Mouse (Mus musculus) splenic B cell, adult 2 months (primary cell): ENCODE measurements at regions not wholly inside any gene's neighbourhood (a gene's known extent, or its start where the extent isn't known, plus 50 kb on each side); places are given as distances from the start of the nearest gene placed in this dataset.

Experiments
- DNase-seq: peaks from one replicate; pipeline ENCODE4 v3.0.0-alpha.2; 2011; ENCODE audit warnings: low read depth, low spot score
- H3K27me3 ChIP-seq: 2 replicates; pipeline ENCODE4 v1.6.1; 2012; ENCODE audit warnings: mild to moderate bottlenecking, low read length, moderate library complexity, mixed read lengths; ENCODE audit not compliant: control insufficient read depth, poor library complexity, insufficient read depth, severe bottlenecking
- H3K36me3 ChIP-seq: 2 replicates; pipeline ENCODE4 v1.6.1; 2012; ENCODE audit warnings: mild to moderate bottlenecking, low read length, moderate library complexity, mixed read lengths; ENCODE audit not compliant: control insufficient read depth, poor library complexity, insufficient read depth, severe bottlenecking

DNA sequence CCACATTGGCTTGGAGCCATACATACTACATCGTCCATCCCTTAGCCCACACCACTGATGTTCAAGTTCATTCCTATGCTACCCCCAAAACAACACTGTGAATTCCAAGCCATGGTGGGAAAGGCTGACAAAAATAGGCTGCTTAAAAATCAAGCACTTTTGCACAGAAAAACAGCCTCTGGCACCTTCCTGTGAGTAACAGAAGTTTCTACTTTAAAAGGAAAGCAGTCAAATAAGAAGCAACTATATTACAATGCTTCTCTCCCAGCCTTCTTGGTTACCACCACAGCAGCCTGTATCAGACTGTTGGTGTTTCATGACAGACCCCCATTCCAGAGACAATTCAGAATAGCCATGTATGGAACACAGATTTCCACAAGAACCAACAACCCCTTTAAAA lies 890.4 kb upstream of the Gm7489 start:
- Histone ChIP-seq H3K36me3 (no peaks in the 10 kb centered on the region), H3K27me3 (no peaks in the 10 kb centered on the region)
- no peak for DNase-seq

DNA sequence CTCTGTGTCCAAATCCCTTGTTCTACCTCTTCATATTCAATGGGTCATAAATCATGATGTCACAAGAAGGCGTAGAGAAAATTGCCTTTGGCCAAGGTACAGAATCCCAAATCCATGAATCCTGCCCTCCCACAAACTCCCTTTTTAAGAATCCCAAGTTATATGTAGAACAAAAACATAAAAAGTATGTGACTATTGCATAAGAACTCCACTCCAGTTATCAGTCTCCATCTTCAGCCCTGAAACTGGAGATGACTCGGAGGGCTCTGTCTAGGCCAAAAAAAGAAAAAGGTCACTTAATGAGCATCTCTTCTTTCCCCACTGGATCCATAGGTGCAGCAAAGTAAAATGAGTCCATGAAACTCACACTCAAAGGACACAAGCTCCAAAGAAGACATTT lies 885.5 kb upstream of the Gm7489 start:
- Histone ChIP-seq H3K27me3 (no peaks in the 10 kb centered on the region), H3K36me3 (no peaks in the 10 kb centered on the region)
- no peak for DNase-seq

DNA sequence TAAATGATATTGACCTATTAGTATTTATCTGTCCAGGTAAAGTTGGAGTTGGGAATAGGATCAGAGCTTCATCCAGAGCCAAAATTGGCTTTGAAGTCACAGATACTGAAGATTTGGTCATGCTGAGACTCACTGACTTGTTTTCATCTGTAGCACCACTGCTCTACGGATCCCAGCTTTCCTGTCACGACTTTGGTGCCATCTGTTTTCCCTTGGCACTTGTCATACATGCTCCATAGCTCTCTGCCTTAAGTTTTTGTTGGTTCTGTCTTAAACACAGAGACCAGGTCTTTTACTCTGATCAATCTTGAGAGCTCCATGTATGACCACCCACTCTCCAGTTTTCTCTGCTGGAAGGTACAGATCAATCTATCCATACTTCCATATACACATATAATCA lies 884.9 kb upstream of the Gm7489 start:
- H3K27me3 ChIP-seq, result no peaks in the 10 kb centered on the region
- no peaks in the 10 kb centered on the region for H3K36me3 ChIP-seq
- DNase-seq, result no peak

DNA sequence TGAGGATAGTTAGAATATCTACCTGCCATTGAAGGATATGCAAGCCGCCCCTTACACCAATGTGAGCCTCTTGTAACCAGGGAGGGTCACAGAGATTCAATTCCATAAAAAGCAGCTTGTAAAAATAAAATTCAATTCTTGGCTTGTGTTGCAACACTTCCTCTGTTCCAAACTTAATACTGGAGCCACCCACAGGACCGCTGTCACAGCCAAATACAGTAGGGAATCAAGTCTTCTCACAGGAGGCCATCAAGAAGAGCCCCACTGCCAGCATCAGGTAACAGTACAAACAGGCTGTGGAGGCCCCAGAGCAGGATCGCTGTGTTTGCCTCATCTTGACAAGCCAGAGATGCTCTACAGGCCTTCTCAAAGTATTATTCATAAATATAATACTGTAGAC lies 883.3 kb upstream of the Gm7489 start:
- Histone ChIP-seq H3K36me3 (no peaks in the 10 kb centered on the region), H3K27me3 (no peaks in the 10 kb centered on the region)
- DNase-seq, result no peak

DNA sequence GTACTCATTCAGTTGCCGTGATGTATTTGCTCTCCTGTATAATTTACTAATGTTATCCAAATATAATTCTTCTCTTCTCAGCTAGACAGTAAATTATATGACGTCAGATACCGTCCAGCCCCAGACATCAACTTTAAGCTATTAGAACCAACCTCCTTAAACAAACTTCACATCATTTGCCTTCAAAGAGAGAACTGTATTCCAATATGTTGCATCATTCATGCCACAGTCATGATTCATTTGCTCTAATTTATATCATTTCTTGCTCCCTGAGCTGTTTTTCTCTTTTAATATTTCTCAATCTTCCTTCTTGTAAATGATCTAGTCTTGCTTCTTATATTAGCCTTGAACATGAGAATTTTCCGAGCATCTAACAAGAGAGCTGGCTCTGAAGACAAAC lies 882.7 kb upstream of the Gm7489 start:
- DNase-seq, result no peak
- Histone ChIP-seq H3K27me3 (no peaks in the 10 kb centered on the region), H3K36me3 (no peaks in the 10 kb centered on the region)

DNA sequence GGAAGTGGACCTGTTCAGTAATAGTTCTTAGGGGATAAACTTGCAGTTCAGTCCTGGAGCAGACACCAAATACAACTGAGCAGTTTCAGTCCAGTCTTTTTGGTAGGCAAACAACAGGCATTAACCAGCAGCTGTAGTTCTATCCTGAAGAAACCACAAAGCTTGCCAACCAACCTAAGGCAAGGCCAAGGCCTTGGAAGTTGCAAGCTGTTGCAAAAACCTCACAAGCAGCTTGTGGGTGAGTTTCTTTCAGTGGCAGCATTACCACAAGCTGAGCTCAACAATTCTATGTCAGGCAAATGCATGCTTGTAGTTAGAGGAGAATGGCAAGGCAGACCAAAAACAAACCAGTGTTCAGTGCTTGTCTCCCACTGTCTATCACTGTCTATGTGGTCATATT lies 880.6 kb upstream of the Gm7489 start:
- no peaks in the 10 kb centered on the region for H3K36me3 ChIP-seq
- no peaks in the 10 kb centered on the region for H3K27me3 ChIP-seq
- no peak for DNase-seq

DNA sequence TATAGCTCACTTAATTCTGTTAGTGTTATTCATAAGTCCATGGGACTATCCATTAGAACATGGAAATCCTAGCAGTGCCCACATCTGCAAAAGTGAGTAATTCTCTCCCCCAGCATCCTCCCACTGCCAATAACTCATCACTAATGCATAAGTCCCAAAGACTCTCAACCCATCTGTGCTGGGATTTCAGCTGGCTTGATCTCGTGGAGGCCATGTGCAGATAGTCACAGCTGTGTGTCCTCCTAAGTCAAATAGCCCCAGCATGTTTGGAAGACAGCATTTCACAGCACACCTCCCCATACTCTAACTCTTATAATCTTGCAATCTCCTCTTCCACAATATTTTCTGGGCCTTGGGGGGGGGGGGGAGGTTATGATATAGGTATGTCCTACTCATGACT lies 877.9 kb upstream of the Gm7489 start:
- no peak for DNase-seq
- Histone ChIP-seq H3K36me3 (no peaks in the 10 kb centered on the region), H3K27me3 (no peaks in the 10 kb centered on the region)

DNA sequence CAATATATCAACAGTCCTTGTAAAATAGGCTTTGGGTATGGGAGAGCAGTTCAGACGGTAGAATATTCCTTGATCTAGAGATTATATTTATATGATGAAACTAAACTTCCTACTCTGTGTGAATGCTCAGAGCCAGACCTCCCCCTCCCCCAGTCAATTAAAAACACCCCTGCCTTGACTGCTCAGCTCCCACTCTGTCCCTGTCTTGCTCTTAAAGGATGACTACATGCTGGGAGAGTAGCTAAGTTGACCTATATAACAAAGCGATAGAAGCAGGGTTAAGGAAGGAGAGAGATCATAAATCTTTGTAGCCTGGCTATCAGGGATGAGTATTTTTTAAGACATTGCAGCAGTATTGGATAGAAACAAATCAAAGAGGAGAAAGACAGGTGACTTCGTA lies 875.4 kb upstream of the Gm7489 start:
- no peak for DNase-seq
- Histone ChIP-seq H3K27me3 (no peaks in the 10 kb centered on the region), H3K36me3 (no peaks in the 10 kb centered on the region)
